Mouse (Mus musculus) lung, embryonic 15.5 days (tissue): ENCODE measurements at regions not wholly inside any gene's neighbourhood (a gene's known extent, or its start where the extent isn't known, plus 50 kb on each side); places are given as distances from the start of the nearest gene placed in this dataset.

Experiments used
- ATAC-seq: fragments of 200-750 bp; cut with Nextera tagmentation; 2 replicates; pipeline ENCODE4 v1.8.0; 2017; ENCODE audit warnings: moderate number of reproducible peaks, borderline replicate concordance; ENCODE audit not compliant: low FRiP score, low TSS enrichment; ENCODE audit errors: extremely low read depth
- H3K27ac ChIP-seq: fragments of 300-500 bp; sonication (generic); 2 replicates; pipeline ENCODE4 v1.5.1; 2015; ENCODE audit warnings: moderate library complexity, mild to moderate bottlenecking, inconsistent platforms
- H3K27me3 ChIP-seq: fragments of 300-500 bp; sonication (generic); 2 replicates; pipeline ENCODE4 v1.6.1; 2015; ENCODE audit warnings: inconsistent platforms
- H3K36me3 ChIP-seq: fragments of 300-500 bp; sonication (generic); 2 replicates; pipeline ENCODE4 v1.6.1; 2015; ENCODE audit warnings: inconsistent platforms
- H3K4me1 ChIP-seq: fragments of 300-500 bp; sonication (generic); 2 replicates; pipeline ENCODE4 v1.6.1; 2015; ENCODE audit warnings: inconsistent platforms
- H3K4me2 ChIP-seq: fragments of 300-500 bp; sonication (generic); 2 replicates; pipeline ENCODE4 v1.6.1; 2015; ENCODE audit warnings: inconsistent platforms, mild to moderate bottlenecking, moderate library complexity
- H3K4me3 ChIP-seq: fragments of 300-500 bp; sonication (generic); 2 replicates; pipeline ENCODE4 v1.5.1; 2015; ENCODE audit warnings: mild to moderate bottlenecking, inconsistent platforms
- H3K9ac ChIP-seq: fragments of 300-500 bp; sonication (generic); 2 replicates; pipeline ENCODE4 v1.6.1; 2015; ENCODE audit warnings: inconsistent platforms
- H3K9me3 ChIP-seq: fragments of 300-500 bp; sonication (generic); 2 replicates; pipeline ENCODE4 v1.6.1; 2016; ENCODE audit warnings: inconsistent platforms
- WGBS: fragments of 180-500 bp; shearing (Covaris S2); methylation state at CpG from one replicate; pipeline ENCODE4 v1.1.7; 2015; 5-methylcytosine and 5-hydroxymethylcytosine counted together

- 68% methylated on average over 4 of the region's 4 CpGs for WGBS
- no peak for ATAC-seq
- no peak overlapping the region for H3K9ac ChIP-seq
- H3K27me3 ChIP-seq, result no peaks in the 10 kb centered on the region
- no peaks in the 10 kb centered on the region for H3K9me3 ChIP-seq
- no peaks in the 10 kb centered on the region for H3K36me3 ChIP-seq
- H3K4me1 ChIP-seq, result no peaks in the 10 kb centered on the region
- H3K4me3 ChIP-seq, result no peak overlapping the region
- H3K27ac ChIP-seq, result no peak overlapping the region
- no peak overlapping the region for H3K4me2 ChIP-seq
Measured at GRCm38 (mm10) chr8:34735006-34735405, 623.5 kb upstream of the Gm10131 start.

GRCm38 (mm10) chr8:34732808-34733207 is 621.3 kb upstream of the Gm10131 start:
- Histone ChIP-seq H3K9me3 (no peaks in the 10 kb centered on the region), H3K4me3 (no peak overlapping the region), H3K27me3 (no peaks in the 10 kb centered on the region), H3K4me2 (no peak overlapping the region), H3K9ac (no peak overlapping the region), H3K4me1 (no peaks in the 10 kb centered on the region), H3K36me3 (no peaks in the 10 kb centered on the region), H3K27ac (no peak overlapping the region)
- ATAC-seq, result no peak
- WGBS, result 43% methylated on average over 2 of the region's 2 CpGs

GRCm38 (mm10) chr8:34732362-34732761 is 620.8 kb upstream of the Gm10131 start:
- H3K27ac ChIP-seq, result no peak overlapping the region
- no peak overlapping the region for H3K4me2 ChIP-seq
- no peaks in the 10 kb centered on the region for H3K4me1 ChIP-seq
- H3K9me3 ChIP-seq, result no peaks in the 10 kb centered on the region
- no peak overlapping the region for H3K4me3 ChIP-seq
- no peaks in the 10 kb centered on the region for H3K36me3 ChIP-seq
- WGBS, result 55% methylated on average over 1 of the region's 1 CpGs
- no peak for ATAC-seq
- H3K9ac ChIP-seq, result no peak overlapping the region
- no peaks in the 10 kb centered on the region for H3K27me3 ChIP-seq

- 25% methylated on average over 12 of the region's 12 CpGs for WGBS
- no peaks in the 10 kb centered on the region for H3K9me3 ChIP-seq
- no peak for ATAC-seq
- H3K36me3 ChIP-seq, result no peaks in the 10 kb centered on the region
- no peak overlapping the region for H3K27ac ChIP-seq
- H3K9ac ChIP-seq, result no peak overlapping the region
- H3K4me3 ChIP-seq, result no peak overlapping the region
- H3K4me2 ChIP-seq, result no peak overlapping the region
- no peaks in the 10 kb centered on the region for H3K4me1 ChIP-seq
- no peaks in the 10 kb centered on the region for H3K27me3 ChIP-seq
Measured at GRCm38 (mm10) chr8:34731096-34731999, 619.8 kb upstream of the Gm10131 start.

- Histone ChIP-seq H3K27me3 (no peaks in the 10 kb centered on the region), H3K4me2 (no peak overlapping the region), H3K9ac (no peak overlapping the region), H3K36me3 (no peaks in the 10 kb centered on the region), H3K4me1 (no peaks in the 10 kb centered on the region), H3K27ac (no peak overlapping the region), H3K9me3 (no peaks in the 10 kb centered on the region), H3K4me3 (no peak overlapping the region)
- ATAC-seq, result no peak
- WGBS, result 77% methylated on average over 7 of the region's 7 CpGs
Measured at GRCm38 (mm10) chr8:34729585-34729984, 618.0 kb upstream of the Gm10131 start.

GRCm38 (mm10) chr8:34727699-34728098 is 616.2 kb upstream of the Gm10131 start:
- WGBS, result 84% methylated on average over 8 of the region's 8 CpGs
- H3K27me3 ChIP-seq, result no peaks in the 10 kb centered on the region
- H3K4me1 ChIP-seq, result no peaks in the 10 kb centered on the region
- H3K9ac ChIP-seq, result no peak overlapping the region
- no peak overlapping the region for H3K4me3 ChIP-seq
- ATAC-seq, result no peak
- no peaks in the 10 kb centered on the region for H3K36me3 ChIP-seq
- H3K4me2 ChIP-seq, result no peak overlapping the region
- H3K9me3 ChIP-seq, result no peaks in the 10 kb centered on the region
- no peak overlapping the region for H3K27ac ChIP-seq

GRCm38 (mm10) chr8:34726145-34726767 is 614.7 kb upstream of the Gm10131 start:
- H3K36me3 ChIP-seq, result no peaks in the 10 kb centered on the region
- H3K4me2 ChIP-seq, result no peak overlapping the region
- ATAC-seq, result no peak
- no peak overlapping the region for H3K27ac ChIP-seq
- H3K4me1 ChIP-seq, result no peaks in the 10 kb centered on the region
- no peak overlapping the region for H3K9ac ChIP-seq
- no peak overlapping the region for H3K4me3 ChIP-seq
- H3K27me3 ChIP-seq, result no peaks in the 10 kb centered on the region
- 40% methylated on average over 10 of the region's 10 CpGs for WGBS
- no peaks in the 10 kb centered on the region for H3K9me3 ChIP-seq

- H3K9me3 ChIP-seq, result no peaks in the 10 kb centered on the region
- H3K36me3 ChIP-seq, result no peaks in the 10 kb centered on the region
- ATAC-seq, result no peak
- WGBS, result 49% methylated on average over 4 of the region's 4 CpGs
- H3K9ac ChIP-seq, result no peak overlapping the region
- H3K4me1 ChIP-seq, result no peaks in the 10 kb centered on the region
- no peak overlapping the region for H3K27ac ChIP-seq
- H3K4me2 ChIP-seq, result no peak overlapping the region
- no peaks in the 10 kb centered on the region for H3K27me3 ChIP-seq
- H3K4me3 ChIP-seq, result no peak overlapping the region
Measured at GRCm38 (mm10) chr8:34725546-34725945, 614.0 kb upstream of the Gm10131 start.

- H3K4me2 ChIP-seq, result no peak overlapping the region
- WGBS, result 80% methylated on average over 23 of the region's 23 CpGs
- no peaks in the 10 kb centered on the region for H3K27me3 ChIP-seq
- H3K9me3 ChIP-seq, result no peaks in the 10 kb centered on the region
- H3K4me3 ChIP-seq, result no peak overlapping the region
- no peak overlapping the region for H3K9ac ChIP-seq
- no peaks in the 10 kb centered on the region for H3K4me1 ChIP-seq
- H3K27ac ChIP-seq, result no peak overlapping the region
- no peaks in the 10 kb centered on the region for H3K36me3 ChIP-seq
- ATAC-seq, result no peak; the same call in 1 of the 2 replicates
Measured at GRCm38 (mm10) chr8:34709911-34710733, 598.6 kb upstream of the Gm10131 start.

- no peaks in the 10 kb centered on the region for H3K36me3 ChIP-seq
- no peak overlapping the region for H3K4me3 ChIP-seq
- no peak overlapping the region for H3K9ac ChIP-seq
- H3K9me3 ChIP-seq, result no peaks in the 10 kb centered on the region
- no peaks in the 10 kb centered on the region for H3K27me3 ChIP-seq
- ATAC-seq, result no peak
- H3K4me1 ChIP-seq, result no peaks in the 10 kb centered on the region
- no peak overlapping the region for H3K4me2 ChIP-seq
- WGBS, result 61% methylated on average over 11 of the region's 11 CpGs
- no peak overlapping the region for H3K27ac ChIP-seq
Measured at GRCm38 (mm10) chr8:34709316-34709715, 597.8 kb upstream of the Gm10131 start.

- Histone ChIP-seq H3K27ac (no peak overlapping the region), H3K9me3 (no peaks in the 10 kb centered on the region), H3K4me2 (no peak overlapping the region), H3K4me3 (no peak overlapping the region), H3K27me3 (no peaks in the 10 kb centered on the region), H3K4me1 (no peaks in the 10 kb centered on the region), H3K9ac (no peak overlapping the region), H3K36me3 (no peaks in the 10 kb centered on the region)
- ATAC-seq, result no peak
- WGBS, result 38% methylated on average over 8 of the region's 8 CpGs
Measured at GRCm38 (mm10) chr8:34703351-34703750, 591.8 kb upstream of the Gm10131 start.

GRCm38 (mm10) chr8:34702806-34703205 is 591.3 kb upstream of the Gm10131 start:
- no peak overlapping the region for H3K4me3 ChIP-seq
- no peak overlapping the region for H3K9ac ChIP-seq

More at GRCm38 (mm10) chr8:34702806-34703205, 591.3 kb upstream of the Gm10131 start:
- WGBS, result 87% methylated on average over 2 of the region's 2 CpGs
- Histone ChIP-seq H3K4me1 (no peaks in the 10 kb centered on the region), H3K4me2 (no peak overlapping the region), H3K36me3 (no peaks in the 10 kb centered on the region), H3K27ac (no peak overlapping the region), H3K27me3 (no peaks in the 10 kb centered on the region), H3K9me3 (no peaks in the 10 kb centered on the region)
- no peak for ATAC-seq
